Mouse (Mus musculus) neural tube, embryonic 13.5 days (tissue): ENCODE data around the gene Sgcd. TPM values are rescaled to one million over a fixed set of nuclear protein-coding genes. Genes with fewer than 3 reads are reported as not detected.
"Not testable (repeated sequence)": the region's sequence is repeated elsewhere in the genome, so short reads cannot be mapped to it uniquely, and the experiment has no call there.

Experiments
- ATAC-seq: fragments of 200-750 bp; cut with Nextera tagmentation; 2 replicates; pipeline ENCODE4 v1.8.0; 2017; ENCODE audit warnings: low read depth, mild to moderate bottlenecking, moderate TSS enrichment, moderate library complexity
- H3K27ac ChIP-seq: fragments of 300-500 bp; sonication (generic); replicated peaks from 2 replicates; pipeline ENCODE4 v1.5.1; 2015; ENCODE audit warnings: moderate library complexity, mild to moderate bottlenecking, inconsistent platforms
- H3K27me3 ChIP-seq: fragments of 300-500 bp; sonication (generic); 2 replicates; pipeline ENCODE4 v1.6.1; 2015; ENCODE audit warnings: mild to moderate bottlenecking, inconsistent platforms
- H3K36me3 ChIP-seq: fragments of 300-500 bp; sonication (generic); 2 replicates; pipeline ENCODE4 v1.6.1; 2015; ENCODE audit warnings: mild to moderate bottlenecking, inconsistent platforms
- H3K4me1 ChIP-seq: fragments of 300-500 bp; sonication (generic); replicated peaks from 2 replicates; pipeline ENCODE4 v1.6.1; 2015; ENCODE audit warnings: inconsistent platforms
- H3K4me2 ChIP-seq: fragments of 300-500 bp; sonication (generic); 2 replicates; pipeline ENCODE4 v1.6.1; 2015; ENCODE audit warnings: inconsistent platforms, mild to moderate bottlenecking, moderate library complexity
- H3K4me3 ChIP-seq: fragments of 300-500 bp; sonication (generic); 2 replicates; pipeline ENCODE4 v1.5.1; 2015; ENCODE audit warnings: mild to moderate bottlenecking, inconsistent platforms
- H3K9ac ChIP-seq: fragments of 300-500 bp; sonication (generic); 2 replicates; pipeline ENCODE4 v1.6.1; 2015; ENCODE audit warnings: moderate library complexity, mild to moderate bottlenecking, inconsistent platforms
- H3K9me3 ChIP-seq: fragments of 300-500 bp; sonication (generic); 2 replicates; pipeline ENCODE4 v1.6.1; 2016; ENCODE audit warnings: inconsistent platforms
- WGBS: fragments of 180-500 bp; shearing (Covaris S2); methylation state at CpG from one replicate; pipeline ENCODE4 v1.1.7; 2015; 5-methylcytosine and 5-hydroxymethylcytosine counted together
- polyA plus RNA-seq: library from polyadenylated mRNA; unstranded; fragments of >200 nt; fragmentation: Nextera tagmentation; extraction: Ambion mirVana; gene quantifications from 2 replicates; pipeline ENCODE4 v1.2.1, GENCODE M21; 2015

Sgcd gene
- polyA plus RNA-seq, 1 experiment from 2014 or later, result 3.0 TPM

DNA sequence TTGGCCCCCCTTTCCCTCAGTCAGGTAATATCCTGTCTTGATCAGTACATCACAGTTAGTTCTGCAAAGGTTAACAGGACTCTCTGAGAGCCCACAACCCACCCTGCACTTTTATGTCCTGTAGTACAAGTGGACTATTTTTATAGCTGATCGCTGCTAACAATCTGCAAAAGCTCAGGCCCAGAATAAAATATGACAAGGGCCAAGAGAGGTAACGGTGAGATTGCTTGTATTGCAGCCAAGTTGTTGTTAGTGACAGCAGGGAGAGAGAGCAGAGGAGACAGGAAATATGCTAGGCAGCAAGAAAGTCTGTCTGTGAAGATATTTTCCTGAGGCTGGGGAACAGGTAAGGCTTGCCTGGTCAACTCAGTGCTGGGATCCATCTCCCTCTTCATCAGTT is 546.5 kb downstream of the Sgcd start:
- Histone ChIP-seq H3K9ac (no peak overlapping the region), H3K27me3 (no peaks in the 10 kb centered on the region), H3K4me3 (no peak overlapping the region), H3K4me2 (no peak overlapping the region), H3K4me1 (no peaks in the 10 kb centered on the region), H3K9me3 (no peaks in the 10 kb centered on the region), H3K27ac (no peak overlapping the region), H3K36me3 (no peaks in the 10 kb centered on the region)
- 70% methylated on average over 2 of the region's 2 CpGs for WGBS
- no peak for ATAC-seq

DNA sequence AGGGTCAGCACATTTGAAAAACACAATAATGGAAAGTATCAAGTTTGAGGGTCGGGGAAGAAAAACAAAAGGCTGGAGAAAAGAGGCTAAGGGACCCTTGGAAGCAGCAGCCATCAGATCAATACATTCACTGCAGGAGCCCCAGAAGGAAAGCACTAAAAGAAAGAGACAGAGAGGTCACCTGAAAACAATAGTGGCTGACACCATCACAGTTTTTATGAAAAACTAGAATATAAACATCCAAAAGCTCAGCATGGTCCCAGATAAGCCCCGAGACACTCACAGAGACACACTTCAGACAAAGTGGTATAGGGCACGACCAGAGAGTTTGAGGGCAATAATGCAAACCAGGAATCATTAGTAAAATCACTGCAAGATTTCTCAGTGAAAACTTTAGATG is 589.2 kb downstream of the Sgcd start:
- Histone ChIP-seq H3K9me3 (no peaks in the 10 kb centered on the region), H3K9ac (no peak overlapping the region), H3K36me3 (no peaks in the 10 kb centered on the region), H3K27ac (no peak overlapping the region), H3K4me1 (no peaks in the 10 kb centered on the region), H3K4me3 (no peak overlapping the region), H3K4me2 (no peak overlapping the region), H3K27me3 (no peaks in the 10 kb centered on the region)
- no peak for ATAC-seq
- WGBS, result 7% methylated on average over 3 of the region's 3 CpGs

DNA sequence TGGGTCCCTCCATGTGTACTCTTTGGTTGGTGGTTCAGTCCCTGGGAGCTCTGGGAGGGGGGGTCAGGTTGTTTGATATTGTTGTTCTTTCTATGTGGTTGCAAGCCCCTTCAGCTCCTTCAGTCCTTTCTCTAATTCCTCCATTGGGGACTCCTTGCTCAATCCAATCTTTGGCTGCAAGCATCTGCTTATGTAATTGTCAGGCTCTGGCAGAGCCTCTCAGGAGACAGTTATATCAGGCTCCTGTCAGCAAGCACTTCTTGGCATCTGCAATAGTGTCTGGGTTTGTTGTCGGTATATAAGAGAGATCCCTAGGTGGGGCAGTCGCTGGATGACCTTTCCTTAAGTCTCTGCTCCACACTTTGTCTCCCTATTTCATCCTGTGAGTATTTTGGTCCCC is 598.0 kb downstream of the Sgcd start:
- ATAC-seq, H3K4me3 ChIP-seq, H3K4me1 ChIP-seq, H3K27ac ChIP-seq, H3K9ac ChIP-seq, H3K4me2 ChIP-seq, H3K27me3 ChIP-seq, H3K36me3 ChIP-seq, H3K9me3 ChIP-seq: not testable (repeated sequence)
- WGBS, result 63% methylated on average over 2 of the region's 2 CpGs

DNA sequence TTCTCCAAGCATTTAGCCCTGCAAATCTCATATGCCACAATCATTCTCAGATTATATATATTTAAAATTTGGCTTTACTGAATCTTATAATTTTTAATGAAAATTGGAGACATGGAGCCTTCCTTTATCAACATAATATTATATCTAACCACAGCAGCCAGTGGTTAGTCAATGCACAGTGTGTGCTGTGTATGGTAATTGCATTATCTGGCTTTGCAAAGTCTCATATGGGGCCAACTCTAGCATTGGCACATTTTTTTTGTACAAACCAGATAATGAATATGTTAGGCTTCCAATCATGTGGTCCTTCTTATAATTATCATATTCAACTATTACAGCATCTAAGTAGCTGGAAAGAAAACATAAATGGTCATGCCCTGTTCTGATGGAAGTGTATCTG is 599.4 kb downstream of the Sgcd start:
- Histone ChIP-seq H3K36me3 (no peaks in the 10 kb centered on the region), H3K9ac (no peak overlapping the region), H3K27ac (no peak overlapping the region), H3K4me2 (no peak overlapping the region), H3K4me1 (no peaks in the 10 kb centered on the region), H3K9me3 (no peaks in the 10 kb centered on the region), H3K4me3 (no peak overlapping the region), H3K27me3 (no peaks in the 10 kb centered on the region)
- no peak for ATAC-seq

DNA sequence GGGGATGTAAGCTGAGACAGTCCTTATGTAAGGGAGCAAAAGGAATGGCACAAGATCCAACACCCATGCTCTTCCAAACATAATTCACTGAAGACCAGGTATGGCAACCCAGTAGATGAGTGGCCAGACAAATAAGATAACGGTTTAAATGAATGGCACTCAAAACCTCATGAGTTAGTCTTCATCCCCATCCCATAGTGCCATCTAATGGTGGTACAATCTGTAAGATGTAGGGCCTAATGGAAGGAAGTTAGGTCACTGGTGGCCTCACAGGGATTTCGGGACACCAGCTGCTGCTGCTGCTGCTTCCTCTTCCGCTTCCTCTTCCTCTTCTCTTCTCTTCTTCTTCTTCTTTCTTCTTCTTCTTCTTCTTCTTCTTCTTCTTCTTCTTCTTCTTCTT is 601.0 kb downstream of the Sgcd start:
- no peak overlapping the region for H3K27ac ChIP-seq
- 85% methylated on average over 3 of the region's 3 CpGs for WGBS
- no peaks in the 10 kb centered on the region for H3K9me3 ChIP-seq
- H3K4me3 ChIP-seq, result no peak overlapping the region
- H3K9ac ChIP-seq, result no peak overlapping the region
- H3K4me1 ChIP-seq, result no peaks in the 10 kb centered on the region
- no peaks in the 10 kb centered on the region for H3K27me3 ChIP-seq
- no peak overlapping the region for H3K4me2 ChIP-seq
- ATAC-seq, result no peak
- H3K36me3 ChIP-seq, result no peaks in the 10 kb centered on the region

DNA sequence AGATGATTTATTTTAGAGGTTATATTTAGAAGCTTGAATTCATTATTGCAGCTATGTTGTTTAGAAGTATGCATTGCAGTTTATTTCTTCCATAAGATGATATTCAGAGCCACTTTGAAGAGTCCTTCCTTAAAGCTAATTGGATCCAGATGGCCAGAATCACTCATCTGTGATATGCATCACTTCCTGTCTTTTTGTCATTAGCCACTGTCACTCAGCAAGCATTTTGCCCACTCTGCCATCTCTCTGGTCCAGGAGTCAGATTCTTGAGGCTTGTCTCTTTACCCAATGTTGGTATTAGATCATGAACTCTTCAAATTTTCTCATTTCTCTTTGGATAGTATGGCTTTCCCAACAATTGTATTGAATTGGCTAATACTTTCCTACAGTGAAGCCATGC is 602.6 kb downstream of the Sgcd start:
- H3K27me3 ChIP-seq, result no peaks in the 10 kb centered on the region
- H3K9ac ChIP-seq, result no peak overlapping the region
- H3K4me2 ChIP-seq, result no peak overlapping the region
- H3K36me3 ChIP-seq, result no peaks in the 10 kb centered on the region
- no peak for ATAC-seq
- no peaks in the 10 kb centered on the region; the same call in 1 of the 2 replicates for H3K4me1 ChIP-seq
- no peaks in the 10 kb centered on the region for H3K9me3 ChIP-seq
- H3K27ac ChIP-seq, result no peak overlapping the region
- no peak overlapping the region for H3K4me3 ChIP-seq

DNA sequence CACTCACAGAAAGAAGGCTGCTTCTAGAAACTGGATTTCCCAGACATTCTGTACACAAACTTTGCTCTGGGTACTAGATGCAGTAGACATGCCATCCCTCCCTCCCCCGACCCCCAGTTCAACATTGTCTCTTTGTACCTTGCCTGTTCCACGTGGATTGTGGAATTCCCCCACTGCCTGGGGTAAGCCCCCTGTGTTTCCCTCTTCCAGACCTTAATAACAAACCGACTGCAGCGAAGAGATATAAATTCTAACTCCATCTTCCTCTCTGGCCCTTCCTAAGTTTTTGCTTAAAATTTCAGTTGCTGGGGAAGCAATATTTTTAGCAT is 609.2 kb downstream of the Sgcd start:
- no peak overlapping the region for H3K9ac ChIP-seq
- 0 out of 2 replicates have a peak overlapping the region, but pooled peaks have one; percentile 23 for H3K27ac ChIP-seq
- no peak overlapping the region for H3K4me3 ChIP-seq
- 44% methylated on average over 4 of the region's 4 CpGs for WGBS
- ATAC-seq, result no peak
- H3K27me3 ChIP-seq, result no peaks in the 10 kb centered on the region
- no peaks in the 10 kb centered on the region for H3K9me3 ChIP-seq
- no peaks in the 10 kb centered on the region for H3K36me3 ChIP-seq
- peaks cover 8% of the 10 kb centered on the region for H3K4me1 ChIP-seq
- H3K4me2 ChIP-seq, result peak overlapping the region; percentile 58

DNA sequence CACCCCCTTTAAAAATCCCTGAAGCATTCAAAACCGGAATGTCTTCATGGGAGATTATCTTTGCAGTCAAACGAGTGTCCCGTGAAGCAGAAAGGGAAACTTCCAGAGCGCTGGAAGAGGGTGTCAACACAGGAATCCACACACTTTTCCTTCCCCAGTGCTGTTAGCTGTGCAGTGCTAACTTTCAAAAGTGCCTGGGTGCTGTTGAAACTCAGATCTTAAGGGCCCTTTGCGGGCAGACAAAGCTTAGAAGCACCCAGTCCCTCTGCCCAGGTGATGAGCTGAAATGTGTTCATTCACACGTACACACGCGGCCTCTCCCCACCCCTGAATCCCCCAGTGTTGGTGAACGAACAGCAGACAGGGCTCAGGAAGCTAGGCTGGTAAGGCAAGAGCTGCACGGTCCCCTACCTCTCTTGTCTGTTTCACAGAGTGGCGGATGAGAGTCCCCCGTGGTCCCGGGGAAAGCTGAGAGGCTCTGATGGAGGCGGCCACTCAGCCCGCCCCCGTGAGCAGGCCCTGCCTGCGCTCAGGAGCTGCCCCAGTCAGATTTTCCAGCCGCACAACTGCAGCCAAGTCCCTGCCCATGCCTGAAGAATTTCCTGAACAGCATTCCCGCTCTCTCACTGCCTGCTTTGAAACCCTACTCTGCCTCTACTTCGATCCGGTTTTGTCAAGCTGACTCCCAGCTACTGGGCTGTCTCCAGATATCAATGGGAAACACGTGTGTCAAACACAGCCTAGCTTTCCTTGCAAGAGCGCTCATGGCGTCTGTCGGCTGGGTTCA is 609.7 kb downstream of the Sgcd start:
- no peaks in the 10 kb centered on the region for H3K9me3 ChIP-seq
- H3K36me3 ChIP-seq, result no peaks in the 10 kb centered on the region
- H3K4me3 ChIP-seq, result peak overlapping the region; percentile 28
- peak overlapping the region; percentile 65 for H3K9ac ChIP-seq
- no peaks in the 10 kb centered on the region for H3K27me3 ChIP-seq
- peak; percentile 67 for ATAC-seq
- peak overlapping the region; percentile 23 for H3K27ac ChIP-seq
- H3K4me1 ChIP-seq, result peaks cover 8% of the 10 kb centered on the region
- 21% methylated on average over 25 of the region's 25 CpGs for WGBS
- H3K4me2 ChIP-seq, result peak overlapping the region; percentile 58

DNA sequence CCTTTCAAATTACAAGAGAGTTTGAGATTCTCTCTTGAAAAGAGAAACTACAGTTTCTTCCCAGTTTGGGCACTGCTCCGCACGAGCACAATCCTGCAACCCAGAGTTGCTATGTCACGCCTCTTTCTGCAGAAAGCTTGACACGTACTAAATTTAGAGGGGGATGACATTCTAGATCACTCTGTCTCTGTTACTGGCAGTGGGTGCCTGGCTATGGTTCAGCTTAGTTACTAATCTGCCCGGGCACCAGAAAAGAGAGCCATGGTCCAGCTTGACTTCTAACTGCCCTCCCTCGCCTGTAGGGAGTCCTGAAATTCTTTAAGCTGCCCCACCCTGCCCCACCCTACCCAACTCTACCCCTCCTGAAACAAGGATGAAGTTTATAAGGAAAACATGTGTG is 611.3 kb downstream of the Sgcd start:
- Histone ChIP-seq H3K4me1 (peaks cover 8% of the 10 kb centered on the region), H3K4me2 (no peak overlapping the region), H3K9me3 (no peaks in the 10 kb centered on the region), H3K27ac (no peak overlapping the region), H3K27me3 (no peaks in the 10 kb centered on the region), H3K36me3 (no peaks in the 10 kb centered on the region), H3K4me3 (no peak overlapping the region), H3K9ac (no peak overlapping the region)
- no peak for ATAC-seq
- 69% methylated on average over 6 of the region's 6 CpGs for WGBS

DNA sequence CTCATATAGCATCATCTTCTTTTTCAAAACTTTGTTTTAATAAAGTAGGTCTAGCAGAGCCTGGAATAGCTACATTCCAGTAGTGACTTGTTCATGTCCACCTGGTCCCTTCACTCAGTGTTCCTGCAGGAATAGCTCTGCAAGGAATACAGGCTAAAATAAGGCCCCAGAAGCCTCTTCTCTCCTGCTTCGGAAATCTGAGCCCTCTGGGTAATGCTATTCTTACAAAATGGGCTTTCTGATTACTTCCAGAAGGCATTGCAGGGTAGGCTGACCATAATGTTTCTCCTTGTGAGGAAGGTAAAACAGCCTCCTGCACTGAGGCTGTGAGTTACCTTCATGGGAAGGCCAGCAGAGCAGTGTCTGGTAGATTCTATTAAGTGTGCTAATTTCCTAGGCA is 611.9 kb downstream of the Sgcd start:
- Histone ChIP-seq H3K9me3 (no peaks in the 10 kb centered on the region), H3K4me2 (no peak overlapping the region), H3K4me3 (no peak overlapping the region), H3K9ac (no peak overlapping the region), H3K27ac (no peak overlapping the region), H3K27me3 (no peaks in the 10 kb centered on the region), H3K36me3 (no peaks in the 10 kb centered on the region), H3K4me1 (peaks cover 8% of the 10 kb centered on the region)
- ATAC-seq, result no peak
- WGBS, result 39% methylated on average over 1 of the region's 1 CpGs

DNA sequence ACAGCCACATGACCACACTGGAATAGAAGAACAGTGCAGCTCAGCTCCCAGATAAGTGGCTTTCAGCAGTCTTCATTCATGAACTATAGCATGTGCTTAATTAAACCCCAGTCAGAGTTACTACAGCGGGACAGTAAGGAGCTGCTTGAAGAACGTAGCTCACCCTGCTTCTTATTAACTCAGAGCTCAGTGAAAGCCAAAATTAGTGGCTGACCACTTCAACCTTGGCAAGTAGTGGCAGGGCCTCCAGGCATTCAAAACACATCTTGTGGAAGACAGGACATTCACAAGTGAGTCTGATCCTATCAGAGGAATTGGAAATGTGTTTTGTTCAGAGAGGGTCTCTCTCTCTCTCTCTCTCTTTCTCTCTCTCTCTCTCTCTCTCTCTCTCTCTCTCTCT is 617.2 kb downstream of the Sgcd start:
- Histone ChIP-seq H3K36me3 (no peaks in the 10 kb centered on the region), H3K4me2 (no peak overlapping the region), H3K27ac (no peak overlapping the region), H3K27me3 (no peaks in the 10 kb centered on the region), H3K4me1 (no peaks in the 10 kb centered on the region), H3K4me3 (no peak overlapping the region), H3K9me3 (no peaks in the 10 kb centered on the region), H3K9ac (no peak overlapping the region)
- WGBS, result 86% methylated on average over 2 of the region's 2 CpGs
- ATAC-seq, result no peak

DNA sequence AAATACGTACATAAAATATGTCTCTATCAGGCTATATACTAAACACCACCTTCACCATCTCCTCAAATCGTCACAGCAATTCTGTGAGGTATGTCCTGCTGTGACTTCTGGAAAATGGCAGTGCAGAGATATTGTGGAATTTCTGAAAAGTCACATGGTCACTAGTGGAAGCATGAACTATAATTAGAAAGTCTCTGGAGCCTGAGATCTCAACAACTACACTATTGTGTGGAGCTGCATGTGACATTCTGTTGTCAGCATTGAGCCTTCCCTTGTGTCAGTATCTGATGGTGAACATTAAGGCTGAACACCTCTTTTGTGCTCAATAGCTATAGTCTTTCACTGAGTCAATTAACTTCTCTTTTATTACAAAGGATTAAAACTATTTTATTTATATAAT is 637.2 kb downstream of the Sgcd start:
- no peak for ATAC-seq
- H3K36me3 ChIP-seq, result no peaks in the 10 kb centered on the region
- no peak overlapping the region for H3K4me3 ChIP-seq
- no peaks in the 10 kb centered on the region for H3K9me3 ChIP-seq
- no peak overlapping the region for H3K27ac ChIP-seq
- no peak overlapping the region for H3K9ac ChIP-seq
- no peak overlapping the region for H3K4me2 ChIP-seq
- H3K4me1 ChIP-seq, result no peaks in the 10 kb centered on the region
- no peaks in the 10 kb centered on the region for H3K27me3 ChIP-seq
- 85% methylated on average over 2 of the region's 2 CpGs for WGBS

DNA sequence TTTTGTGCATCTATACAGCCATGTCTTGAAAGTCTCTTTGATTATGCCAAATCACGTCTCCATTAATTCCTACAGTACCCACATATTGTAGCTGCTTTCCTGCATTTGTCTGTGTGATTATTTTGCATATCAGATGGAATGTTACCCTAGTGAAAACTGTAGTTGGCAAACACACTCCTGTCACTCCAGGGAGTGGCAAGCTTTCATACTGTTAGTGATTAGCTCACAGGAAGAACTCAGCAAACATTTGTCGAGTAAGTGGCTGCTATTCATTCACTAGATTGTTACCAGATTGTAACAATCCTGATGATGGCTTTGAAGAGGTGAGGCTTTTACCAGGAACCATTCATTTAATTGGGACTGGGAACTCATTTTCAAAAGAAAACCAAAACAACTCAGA is 645.3 kb downstream of the Sgcd start:
- Histone ChIP-seq H3K27ac (no peak overlapping the region), H3K9ac (no peak overlapping the region), H3K9me3 (no peaks in the 10 kb centered on the region), H3K4me3 (no peak overlapping the region), H3K36me3 (no peaks in the 10 kb centered on the region), H3K4me2 (no peak overlapping the region), H3K4me1 (no peaks in the 10 kb centered on the region), H3K27me3 (no peaks in the 10 kb centered on the region)
- WGBS, result 44% methylated on average over 2 of the region's 2 CpGs
- ATAC-seq, result no peak
